In the genomic region with DNA sequence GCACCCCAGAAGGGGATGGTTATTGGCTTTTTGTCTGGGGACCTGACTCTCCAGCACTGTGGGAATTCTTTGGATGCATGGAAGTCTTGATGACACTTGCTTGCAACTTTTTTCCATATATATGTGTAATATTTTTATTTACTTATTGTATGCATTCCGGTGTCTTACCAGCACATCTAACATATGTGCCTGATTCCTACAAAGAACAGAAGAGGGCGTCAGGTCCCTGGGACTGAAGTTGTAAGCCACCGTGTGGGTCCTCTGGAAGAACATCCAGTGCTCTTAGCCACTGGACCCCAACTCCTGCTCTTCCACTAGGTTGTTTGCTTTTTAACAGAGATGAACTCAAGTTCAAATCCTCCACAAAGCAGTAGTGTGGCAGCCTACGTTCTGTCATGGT, we compare ENCODE assay signal across 11 mouse cellular contexts.
DNase-seq lines count a peak whose midpoint lies in the region; ATAC-seq and TF ChIP-seq lines count a peak whose summit lies in the region.
"Had no signal": no experiment of that assay in that cellular context is flagged by ENCODE, and none has a peak within 500 bp of the region (broad histone marks: within the 10 kb centered on the region; RNA-seq: fewer than 3 reads in every experiment).

No protein-coding gene starts in this region.

- no peaks in the 10 kb centered on the region for H3K36me3 ChIP-seq in forebrain, embryonic 12.5 days (replicated peaks)
- no peaks in the 10 kb centered on the region for H3K36me3 ChIP-seq in forebrain, embryonic 11.5 days (ENCODE audit: control insufficient read depth, insufficient read depth, low read length)
- no peaks in the 10 kb centered on the region for H3K36me3 ChIP-seq in kidney, adult 2 months (ENCODE audit: control insufficient read depth, insufficient read depth, low read length)
- H3K36me3 ChIP-seq in liver, embryonic 11.5 days (ENCODE audit: control insufficient read depth, insufficient read depth, low read length), result no peaks in the 10 kb centered on the region

- no peak for DNase-seq in forebrain, embryonic 11.5 days (ENCODE audit: low spot score)
- DNase-seq in kidney, adult 2 months, result no peak
- DNase-seq in kidney, postnatal 36 days, result no peak
- peak; percentile 88 for DNase-seq in MEL-GATA-1-ER (ENCODE audit: extremely low read depth, low read depth)
- no peak for DNase-seq in liver, embryonic 11.5 days (ENCODE audit: low spot score)
- DNase-seq in adrenal gland, postnatal 10 days, result no peak
- DNase-seq in cerebellum, adult 8-10 months, result no peak
- DNase-seq: B cell, adult 2 months; cerebellum, adult 18-20 months had no signal

- peak overlapping the region; percentile 56; the same call in 1 of the 2 replicates for H3K27ac ChIP-seq in forebrain, embryonic 12.5 days
- H3K27ac ChIP-seq in forebrain, embryonic 11.5 days (ENCODE audit: low read depth, low read length), result no peak overlapping the region
- H3K27ac ChIP-seq in kidney, adult 2 months (ENCODE audit: insufficient read depth, low read depth, low read length), result peak overlapping the region; percentile 54; the same call in 1 of the 2 replicates
- peak overlapping the region; percentile 93 for H3K27ac ChIP-seq in liver, embryonic 11.5 days (ENCODE audit: low read depth, low read length)

- 77% methylated on average over 4 of the region's 4 CpGs for WGBS in forebrain, embryonic 12.5 days
- 65% methylated on average over 4 of the region's 4 CpGs for whole genome bisulfite sequencing in forebrain, embryonic 11.5 days
- WGBS in kidney, adult 2 months, result 88% methylated on average over 4 of the region's 4 CpGs
- WGBS in liver, embryonic 11.5 days, result 35% methylated on average over 4 of the region's 4 CpGs

- no peak overlapping the region for H3K4me2 ChIP-seq in forebrain, embryonic 12.5 days
- H3K4me2 ChIP-seq in forebrain, embryonic 11.5 days (ENCODE audit: low read depth, low read length, severe bottlenecking), result no peak overlapping the region
- peak overlapping the region; percentile 72 for H3K4me2 ChIP-seq in liver, embryonic 11.5 days

- TF ChIP-seq POLR2A in kidney, adult 2 months (IDR thresholded peaks at IDR 0.05; ENCODE audit: low read depth, low read length), result no peak

- peaks cover 18% of the 10 kb centered on the region; the same call in 1 of the 2 replicates for H3K27me3 ChIP-seq in forebrain, embryonic 12.5 days
- no peaks in the 10 kb centered on the region for H3K27me3 ChIP-seq in forebrain, embryonic 11.5 days (ENCODE audit: control insufficient read depth, insufficient read depth, low read length)
- no peaks in the 10 kb centered on the region for H3K27me3 ChIP-seq in kidney, adult 2 months (replicated peaks; ENCODE audit: control insufficient read depth, insufficient read depth, low read length)
- no peaks in the 10 kb centered on the region for H3K27me3 ChIP-seq in liver, embryonic 11.5 days (replicated peaks; ENCODE audit: control insufficient read depth, insufficient read depth, low read length)

- H3K4me1 ChIP-seq in forebrain, embryonic 12.5 days, result peaks cover 57% of the 10 kb centered on the region
- peaks cover 21% of the 10 kb centered on the region for H3K4me1 ChIP-seq in forebrain, embryonic 11.5 days (replicated peaks; ENCODE audit: control insufficient read depth, insufficient read depth, low read length)
- peaks cover 17% of the 10 kb centered on the region for H3K4me1 ChIP-seq in kidney, adult 2 months (ENCODE audit: control insufficient read depth, insufficient read depth, low read length)
- peaks cover 85% of the 10 kb centered on the region for H3K4me1 ChIP-seq in liver, embryonic 11.5 days (replicated peaks; ENCODE audit: control insufficient read depth, insufficient read depth, low read length)

- H3K4me3 ChIP-seq in forebrain, embryonic 12.5 days (replicated peaks), result no peak overlapping the region
- no peak overlapping the region for H3K4me3 ChIP-seq in forebrain, embryonic 11.5 days (ENCODE audit: low read depth, low read length)
- no peak overlapping the region for H3K4me3 ChIP-seq in kidney, adult 2 months (ENCODE audit: insufficient read depth, low read depth, low read length)
- H3K4me3 ChIP-seq in liver, embryonic 11.5 days (ENCODE audit: low read depth, low read length), result peak overlapping the region; percentile 42

- TF ChIP-seq CTCF in kidney, adult 2 months (conservative IDR thresholded peaks at IDR 0.05; ENCODE audit: insufficient read depth, insufficient read length, low read depth, low read length), result no peak

- H3K9me3 ChIP-seq in forebrain, embryonic 12.5 days, result no peaks in the 10 kb centered on the region
- no peaks in the 10 kb centered on the region for H3K9me3 ChIP-seq in forebrain, embryonic 11.5 days (ENCODE audit: control insufficient read depth, low read length)
- no peaks in the 10 kb centered on the region for H3K9me3 ChIP-seq in liver, embryonic 11.5 days (ENCODE audit: control insufficient read depth, low read length)

- no peak for ATAC-seq in forebrain, embryonic 12.5 days (ENCODE audit: low FRiP score)
- no peak for ATAC-seq in forebrain, embryonic 11.5 days (replicated peaks; ENCODE audit: low FRiP score)
- ATAC-seq in liver, embryonic 11.5 days (replicated peaks; ENCODE audit: low FRiP score), result no peak
- ATAC-seq: midbrain, embryonic 16.5 days had no signal

- no peak overlapping the region for H3K9ac ChIP-seq in forebrain, embryonic 12.5 days
- no peak overlapping the region for H3K9ac ChIP-seq in forebrain, embryonic 11.5 days (ENCODE audit: low read length)
- H3K9ac ChIP-seq in liver, embryonic 11.5 days (ENCODE audit: low read depth, low read length), result peak overlapping the region; percentile 70
